8 mouse cellular contexts compared by ENCODE assay signal in genomic region chr16:34469277-34469868, GRCm38 (mm10).
A peak's percentile ranks its signal among the peaks of the same experiment; 100 is the strongest.
DNase-seq lines count a peak whose midpoint lies in the region; ATAC-seq lines count a peak whose summit lies in the region.

No protein-coding gene starts in this region.

- no peak overlapping the region for H3K9ac ChIP-seq in heart, embryonic 12.5 days
- no peak overlapping the region for H3K9ac ChIP-seq in embryonic facial prominence, embryonic 13.5 days
- no peak overlapping the region for H3K9ac ChIP-seq in limb, embryonic 13.5 days

- no peaks in the 10 kb centered on the region for H3K27me3 ChIP-seq in heart, embryonic 12.5 days (replicated peaks)
- H3K27me3 ChIP-seq in embryonic facial prominence, embryonic 13.5 days: no peaks in the 10 kb centered on the region
- H3K27me3 ChIP-seq in limb, embryonic 13.5 days: no peaks in the 10 kb centered on the region

- H3K4me3 ChIP-seq in heart, embryonic 12.5 days: no peak overlapping the region
- no peak overlapping the region for H3K4me3 ChIP-seq in embryonic facial prominence, embryonic 13.5 days
- no peak overlapping the region for H3K4me3 ChIP-seq in limb, embryonic 13.5 days

- 37% methylated on average over 8 of the region's 8 CpGs for WGBS in heart, embryonic 12.5 days
- WGBS in embryonic facial prominence, embryonic 13.5 days: 53% methylated on average over 8 of the region's 8 CpGs
- WGBS in limb, embryonic 13.5 days: 41% methylated on average over 8 of the region's 8 CpGs

- intact Hi-C loops in heart, postnatal 36 days (cut with DNase I): no loop called here

- peak overlapping the region; percentile 42 for H3K4me2 ChIP-seq in heart, embryonic 12.5 days
- no peak overlapping the region for H3K4me2 ChIP-seq in embryonic facial prominence, embryonic 13.5 days
- H3K4me2 ChIP-seq in limb, embryonic 13.5 days (replicated peaks): 0 out of 2 replicates have a peak overlapping the region, but pooled peaks have one; percentile 5

- no peak for DNase-seq in heart, postnatal 36 days
- peak; percentile 26 for DNase-seq in hindlimb bud, embryonic 11.5 days (ENCODE audit: extremely low spot score, low read depth, low spot score)
- DNase-seq in telencephalon, adult 2 months (ENCODE audit: low read depth, low spot score): peak; percentile 96
- no peak for DNase-seq in gastrocnemius, adult 18-20 months (ENCODE audit: low spot score)
- no peak for DNase-seq in ovary, postnatal 10 days (ENCODE audit: low spot score)

- no peaks in the 10 kb centered on the region for H3K9me3 ChIP-seq in heart, embryonic 12.5 days (replicated peaks)
- no peaks in the 10 kb centered on the region for H3K9me3 ChIP-seq in embryonic facial prominence, embryonic 13.5 days
- no peaks in the 10 kb centered on the region for H3K9me3 ChIP-seq in limb, embryonic 13.5 days

- ATAC-seq in heart, embryonic 12.5 days (ENCODE audit: insufficient number of reproducible peaks, low FRiP score): peak; percentile 71; the same call in 1 of the 2 replicates
- ATAC-seq in embryonic facial prominence, embryonic 13.5 days (ENCODE audit: insufficient number of reproducible peaks, insufficient read depth, low FRiP score, low TSS enrichment, low read depth): peak; percentile 48; the same call in 1 of the 2 replicates
- peak; percentile 48; the same call in 1 of the 2 replicates for ATAC-seq in limb, embryonic 13.5 days (ENCODE audit: low FRiP score, low read depth)

- H3K27ac ChIP-seq in heart, embryonic 12.5 days (ENCODE audit: poor library complexity, severe bottlenecking): peak overlapping the region; percentile 50
- H3K27ac ChIP-seq in embryonic facial prominence, embryonic 13.5 days: no peak overlapping the region
- H3K27ac ChIP-seq in limb, embryonic 13.5 days: no peak overlapping the region

- H3K4me1 ChIP-seq in heart, embryonic 12.5 days (replicated peaks): peaks cover 71% of the 10 kb centered on the region
- H3K4me1 ChIP-seq in embryonic facial prominence, embryonic 13.5 days: peaks cover 45% of the 10 kb centered on the region
- peaks cover 48% of the 10 kb centered on the region for H3K4me1 ChIP-seq in limb, embryonic 13.5 days

- no peaks in the 10 kb centered on the region for H3K36me3 ChIP-seq in heart, embryonic 12.5 days
- H3K36me3 ChIP-seq in embryonic facial prominence, embryonic 13.5 days: no peaks in the 10 kb centered on the region
- H3K36me3 ChIP-seq in limb, embryonic 13.5 days: no peaks in the 10 kb centered on the region

Comparison
In these comparisons a context has a peak if more than half of its experiments do, and no peak if none do; other contexts are left out.
1. DNase-seq: peak in hindlimb bud, embryonic 11.5 days (single experiment) and telencephalon, adult 2 months (single experiment); none in heart, postnatal 36 days (0 of 2), gastrocnemius, adult 18-20 months (single experiment) and ovary, postnatal 10 days (single experiment).
2. Peak in every context shown above with its lines, with median percentiles within 50 percentile points of each other: ATAC-seq.